Mouse (Mus musculus) thymus, adult 2 months (tissue): Measurements from ENCODE around the gene Ncln.

Source experiments
- CTCF ChIP-seq: fragments of 200-500 bp; IDR thresholded peaks from 2 replicates; pipeline ENCODE4 v1.5.1; 2012; ENCODE audit warnings: mild to moderate bottlenecking, control low read depth, low read length, moderate library complexity, borderline replicate concordance; ENCODE audit not compliant: control insufficient read depth, poor library complexity, insufficient read depth; ENCODE audit errors: extremely low read depth
- POLR2A ChIP-seq: fragments of 200-500 bp; IDR thresholded peaks from 2 replicates; pipeline ENCODE4 v1.6.1; 2012; ENCODE audit warnings: mild to moderate bottlenecking, low read length, control low read depth, moderate library complexity; ENCODE audit not compliant: control insufficient read depth, poor library complexity, insufficient read depth; ENCODE audit errors: extremely low read depth

DNA sequence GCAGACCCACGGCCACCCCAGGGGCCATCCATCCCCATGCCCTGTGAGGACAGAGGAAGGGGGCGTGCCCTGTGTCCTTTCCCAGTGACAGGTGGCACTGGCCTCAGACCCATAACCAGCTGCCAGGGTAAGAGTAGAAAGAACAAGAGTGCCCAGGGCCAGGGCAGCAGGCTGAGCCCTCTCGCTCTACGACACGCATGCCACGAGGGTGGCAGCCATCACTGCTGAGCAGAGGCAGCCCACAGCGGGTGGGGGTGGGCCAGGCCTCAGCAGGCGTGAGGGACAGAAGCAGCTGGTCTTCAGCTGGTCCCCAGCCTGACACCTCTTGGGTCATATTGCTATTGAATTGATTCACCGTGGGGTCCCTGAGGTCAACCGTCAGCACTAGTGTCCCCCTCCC is 9.7 kb downstream of the Ncln start:
- TF ChIP-seq POLR2A (no peak), CTCF (no peak)
